Mouse (Mus musculus) small intestine, adult 2 months (tissue): ENCODE measurements around the gene Exoc8. TPM values are rescaled to one million over a fixed set of nuclear protein-coding genes. Genes with fewer than 3 reads are reported as not detected.
A peak's percentile ranks its signal among the peaks of the same experiment; 100 is the strongest.

ENCODE experiments used
- H3K27ac ChIP-seq: fragments of 200-500 bp; 2 replicates; pipeline ENCODE4 v1.5.1; 2012; ENCODE audit warnings: low read depth, low read length, control low read depth, inconsistent platforms; ENCODE audit not compliant: insufficient read depth
- H3K27me3 ChIP-seq: fragments of 200-500 bp; 2 replicates; pipeline ENCODE4 v1.6.1; 2012; ENCODE audit warnings: mild to moderate bottlenecking, moderate library complexity, low read length, inconsistent platforms; ENCODE audit not compliant: control insufficient read depth, insufficient read depth
- H3K36me3 ChIP-seq: fragments of 200-500 bp; 2 replicates; pipeline ENCODE4 v1.6.1; 2012; ENCODE audit warnings: mild to moderate bottlenecking, low read length, control low read depth, inconsistent platforms; ENCODE audit not compliant: control insufficient read depth, insufficient read depth
- H3K4me1 ChIP-seq: fragments of 200-500 bp; 2 replicates; pipeline ENCODE4 v1.6.1; 2012; ENCODE audit warnings: low read length, inconsistent platforms, mixed read lengths; ENCODE audit not compliant: control insufficient read depth, insufficient read depth, insufficient read length
- H3K4me3 ChIP-seq: fragments of 200-500 bp; 2 replicates; pipeline ENCODE4 v1.5.1; 2012; ENCODE audit warnings: low read depth, mild to moderate bottlenecking, control low read depth, inconsistent platforms, low read length, moderate library complexity
- CTCF ChIP-seq: fragments of 200-500 bp; IDR thresholded peaks from 2 replicates; pipeline ENCODE4 v1.5.1; 2012; ENCODE audit warnings: low read depth, mild to moderate bottlenecking, control low read depth, inconsistent platforms, low read length, moderate library complexity, mixed read lengths; ENCODE audit not compliant: insufficient replicate concordance, insufficient read length; ENCODE audit errors: extremely low read depth
- POLR2A ChIP-seq: fragments of 200-500 bp; IDR thresholded peaks from 2 replicates; pipeline ENCODE4 v1.6.1; 2012; ENCODE audit warnings: low read depth, mild to moderate bottlenecking, control low read depth, inconsistent platforms, low read length, moderate library complexity
- WGBS: fragments of 180-500 bp; shearing (Covaris S2); methylation state at CpG from one replicate; pipeline ENCODE4 v1.1.7; 2018; 5-methylcytosine and 5-hydroxymethylcytosine counted together
- polyA plus RNA-seq: library from polyadenylated mRNA; depleted of rRNA; stranded (reverse); fragments of >200 nt; gene quantifications from 2 replicates; pipeline ENCODE4 v1.2.3, GENCODE M21; 2012; rRNA removed

Gene Exoc8
- 7.0 and 9.1 TPM in 2 replicates for polyA plus RNA-seq

DNA sequence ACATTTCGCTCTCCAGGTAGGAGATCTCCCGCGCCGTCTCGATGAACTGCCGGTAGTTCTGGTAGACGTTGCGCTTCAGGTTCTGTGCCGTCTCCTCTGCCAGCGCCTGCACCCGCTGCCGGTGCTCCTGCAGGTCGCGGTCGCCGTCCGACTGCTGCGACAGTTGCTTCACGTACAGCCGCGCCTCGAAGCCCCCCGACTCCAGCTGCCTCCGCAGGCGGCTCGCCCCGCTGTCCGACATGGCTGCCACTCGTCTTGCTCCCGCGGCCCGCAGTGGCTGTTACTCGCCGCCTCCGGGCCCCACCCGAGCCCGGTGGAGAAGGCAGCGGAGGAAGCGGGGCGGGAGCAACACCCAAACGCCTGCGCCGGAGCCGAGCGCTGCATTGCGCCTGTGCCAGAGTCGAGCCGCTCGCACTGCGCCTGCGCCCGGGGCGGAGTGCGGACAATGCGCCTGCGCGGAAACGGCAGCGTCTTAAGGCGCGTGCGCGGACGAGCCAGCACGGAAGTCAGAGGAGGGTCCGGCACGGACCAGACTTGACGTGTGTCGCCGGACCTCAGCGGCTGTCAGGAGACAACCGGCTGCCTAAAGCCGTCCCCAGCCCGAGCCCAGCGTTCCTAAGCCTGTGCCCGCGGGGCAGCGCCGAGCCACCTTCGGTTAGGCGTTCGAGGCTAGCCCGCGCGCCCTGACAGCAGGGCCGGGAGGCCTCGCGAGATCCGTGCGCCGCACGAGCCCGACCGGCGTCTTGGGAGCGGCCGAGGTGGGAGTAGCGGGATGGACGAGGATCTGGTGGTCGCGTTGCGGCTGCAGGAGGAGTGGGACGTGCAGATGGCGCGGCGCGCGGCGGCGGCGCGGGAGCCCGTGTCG lies at the start of gene Exoc8, which contains the start of gene Sprtn:
Gene Exoc8, minus strand, starts transcription at position 320 of the 865 bp plus-strand sequence.
Gene Sprtn, plus strand, starts transcription at position 501 of the 865 bp plus-strand sequence.
- Histone ChIP-seq H3K27me3 (no peaks in the 10 kb centered on the region), H3K27ac (peak within 1 kb of the TSS; percentile 79), H3K4me3 (peak within 1 kb of the TSS; percentile 81), H3K36me3 (peaks cover 36% of the 10 kb centered on the region), H3K4me1 (peaks cover 19% of the 10 kb centered on the region)
- TF ChIP-seq POLR2A (peak; percentile 80), CTCF (no peak)
- WGBS, result under 1% methylated on average over 114 of the region's 114 CpGs

DNA sequence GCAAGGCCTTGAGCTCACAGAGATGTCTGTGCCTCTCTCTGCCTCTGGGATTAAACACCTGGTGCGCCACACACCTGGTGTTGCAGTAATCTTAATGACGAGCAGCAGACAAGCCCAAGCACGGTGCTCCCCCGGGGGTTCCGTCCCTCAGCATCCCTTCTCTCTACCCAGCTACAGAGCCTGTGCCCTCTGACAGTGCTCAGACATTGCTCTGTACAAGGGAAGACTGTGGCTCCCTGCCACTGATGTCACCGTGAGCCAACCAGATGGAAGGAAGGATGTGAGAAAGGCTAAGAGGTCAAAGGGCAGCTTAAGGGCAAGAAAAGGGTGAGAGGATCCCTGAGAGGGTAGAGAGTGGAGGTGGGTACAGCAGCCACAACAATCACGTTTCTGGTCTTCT lies 46.9 kb upstream of the Exoc8 start:
- TF ChIP-seq CTCF, result no peak
- no peak for TF ChIP-seq POLR2A
- H3K27me3 ChIP-seq, result no peaks in the 10 kb centered on the region
- no peak overlapping the region for H3K4me3 ChIP-seq
- peaks cover 14% of the 10 kb centered on the region for H3K4me1 ChIP-seq
- no peak overlapping the region for H3K27ac ChIP-seq
- WGBS, result 65% methylated on average over 7 of the region's 7 CpGs
- H3K36me3 ChIP-seq, result no peaks in the 10 kb centered on the region

DNA sequence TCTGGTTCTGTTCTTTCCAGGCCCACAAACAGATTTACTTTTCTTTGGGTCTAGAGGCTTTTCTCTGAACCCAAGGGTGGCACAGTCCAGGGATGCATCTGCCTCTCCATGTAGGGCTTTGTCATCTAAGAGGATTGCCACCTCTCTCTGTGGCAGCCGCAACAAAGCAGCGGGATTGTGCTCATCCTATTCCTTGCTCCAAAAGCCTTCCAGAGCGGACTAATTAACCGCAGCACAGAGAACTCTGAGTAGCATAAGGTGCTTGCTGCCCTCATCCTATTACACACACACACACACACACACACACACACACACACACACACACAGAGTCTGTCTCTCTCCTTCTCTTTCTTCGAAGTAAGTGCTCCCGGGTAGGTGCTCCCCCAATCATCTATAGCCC lies 46.3 kb upstream of the Exoc8 start:
- WGBS, result 94% methylated on average over 6 of the region's 6 CpGs
- Histone ChIP-seq H3K36me3 (peaks cover 2% of the 10 kb centered on the region), H3K27me3 (no peaks in the 10 kb centered on the region), H3K4me3 (no peak overlapping the region), H3K4me1 (peaks cover 14% of the 10 kb centered on the region), H3K27ac (no peak overlapping the region)
- TF ChIP-seq CTCF (no peak), POLR2A (no peak)

DNA sequence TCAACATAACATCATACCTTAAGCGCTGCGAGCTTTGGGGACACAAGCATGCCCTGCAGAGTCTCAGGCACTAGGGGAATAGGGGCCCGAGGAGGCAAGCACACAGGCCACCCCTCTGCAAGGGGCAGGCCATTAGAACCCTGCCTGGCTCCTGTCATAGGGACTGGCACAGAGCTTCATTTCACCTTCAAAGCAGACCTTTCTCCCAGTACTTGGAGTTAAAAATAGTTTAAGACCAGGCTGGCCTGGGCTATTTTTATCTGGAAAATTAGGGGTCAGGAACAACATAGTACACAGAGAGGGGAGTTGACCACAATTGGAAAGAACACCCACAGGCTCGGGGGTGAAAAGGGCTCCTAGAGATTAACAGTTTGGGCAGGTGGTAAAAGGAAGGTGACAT lies 39.8 kb upstream of the Exoc8 start:
- Histone ChIP-seq H3K27ac (no peak overlapping the region), H3K4me1 (peaks cover 3% of the 10 kb centered on the region; the same call in 1 of the 2 replicates), H3K27me3 (no peaks in the 10 kb centered on the region), H3K36me3 (peaks cover 4% of the 10 kb centered on the region), H3K4me3 (no peak overlapping the region)
- no peak for TF ChIP-seq POLR2A
- TF ChIP-seq CTCF, result no peak
- WGBS, result 89% methylated on average over 4 of the region's 4 CpGs

DNA sequence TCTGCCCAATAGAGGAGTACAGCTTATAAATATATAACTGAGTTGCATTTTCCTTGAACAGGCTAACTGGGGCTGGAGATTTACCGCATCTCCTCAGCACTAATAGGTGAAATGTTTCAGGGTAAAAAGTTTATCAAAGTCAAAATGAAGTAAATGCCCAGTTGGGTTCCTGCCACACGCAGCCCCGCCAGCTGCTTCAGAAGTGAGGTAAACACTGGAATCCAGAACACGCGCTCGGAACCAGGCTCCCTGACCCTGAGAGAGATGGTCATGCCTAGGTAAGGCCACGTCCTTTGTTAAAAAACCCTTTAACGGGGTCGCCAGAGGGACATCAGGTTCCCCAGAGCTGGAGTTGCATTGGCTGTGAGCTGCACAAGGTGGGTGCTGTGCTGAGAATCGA lies 39.2 kb upstream of the Exoc8 start:
- Histone ChIP-seq H3K27ac (no peak overlapping the region), H3K27me3 (no peaks in the 10 kb centered on the region), H3K4me1 (peaks cover 3% of the 10 kb centered on the region; the same call in 1 of the 2 replicates), H3K36me3 (peaks cover 4% of the 10 kb centered on the region), H3K4me3 (no peak overlapping the region)
- WGBS, result 95% methylated on average over 10 of the region's 10 CpGs
- TF ChIP-seq POLR2A, result no peak
- TF ChIP-seq CTCF, result no peak

DNA sequence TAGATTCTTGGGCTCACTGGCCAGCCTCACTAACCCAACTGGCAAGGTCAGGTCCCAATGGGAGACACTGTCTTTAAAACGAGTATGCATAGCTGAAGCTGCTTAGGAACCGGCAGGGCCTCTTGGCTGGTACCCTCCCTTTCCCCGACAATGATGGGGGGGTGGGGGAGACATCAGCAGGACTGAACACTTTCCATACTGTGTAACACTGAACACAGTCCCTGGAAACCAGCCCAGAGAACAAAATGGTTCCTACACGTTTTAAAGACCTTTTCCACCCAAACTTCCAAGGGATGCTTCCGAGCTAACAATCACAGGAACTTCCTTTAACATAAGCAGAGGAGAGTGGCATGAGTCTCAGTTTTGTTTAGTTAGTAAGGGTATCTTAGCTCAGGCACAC lies 37.6 kb upstream of the Exoc8 start:
- H3K27me3 ChIP-seq, result no peaks in the 10 kb centered on the region
- peaks cover 4% of the 10 kb centered on the region for H3K36me3 ChIP-seq
- no peak for TF ChIP-seq POLR2A
- TF ChIP-seq CTCF, result no peak
- H3K4me1 ChIP-seq, result peaks cover 3% of the 10 kb centered on the region; the same call in 1 of the 2 replicates
- no peak overlapping the region for H3K27ac ChIP-seq
- 87% methylated on average over 5 of the region's 5 CpGs for WGBS
- H3K4me3 ChIP-seq, result no peak overlapping the region

DNA sequence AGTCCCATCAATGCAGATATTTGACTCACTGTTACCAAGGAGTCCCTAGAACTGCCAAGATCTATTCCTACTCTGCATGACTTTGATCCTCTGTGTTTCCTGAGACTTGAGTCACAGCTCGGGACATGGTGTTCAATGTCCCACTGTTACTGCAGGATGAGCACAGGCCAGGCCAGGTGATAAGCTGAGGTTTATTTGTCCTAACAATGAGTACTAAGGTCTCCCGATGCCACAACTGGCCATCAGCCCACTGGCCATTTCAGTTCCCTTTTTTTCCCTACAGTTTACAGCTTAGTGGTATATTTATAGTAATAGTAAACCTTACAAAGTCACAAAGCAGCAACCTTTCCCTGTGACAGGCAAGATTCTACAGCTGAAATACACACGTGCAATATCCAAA lies 34.9 kb upstream of the Exoc8 start:
- H3K4me1 ChIP-seq, result peaks cover 3% of the 10 kb centered on the region
- 49% methylated on average over 3 of the region's 3 CpGs for WGBS
- no peaks in the 10 kb centered on the region for H3K36me3 ChIP-seq
- no peak for TF ChIP-seq CTCF
- TF ChIP-seq POLR2A, result no peak
- no peaks in the 10 kb centered on the region for H3K27me3 ChIP-seq
- H3K4me3 ChIP-seq, result no peak overlapping the region
- no peak overlapping the region for H3K27ac ChIP-seq
